Mouse (Mus musculus) E14TG2a.4 (cell line): ENCODE results near the gene Gm37240.

ENCODE experiments used
- CTCF ChIP-seq: conservative IDR thresholded peaks from 2 replicates; pipeline ENCODE4 v1.5.1; 2014; ENCODE audit warnings: low read length
- POU5F1 ChIP-seq: IDR thresholded peaks from 2 replicates; pipeline ENCODE4 v1.6.1; 2014; ENCODE audit warnings: low read length, borderline replicate concordance

DNA sequence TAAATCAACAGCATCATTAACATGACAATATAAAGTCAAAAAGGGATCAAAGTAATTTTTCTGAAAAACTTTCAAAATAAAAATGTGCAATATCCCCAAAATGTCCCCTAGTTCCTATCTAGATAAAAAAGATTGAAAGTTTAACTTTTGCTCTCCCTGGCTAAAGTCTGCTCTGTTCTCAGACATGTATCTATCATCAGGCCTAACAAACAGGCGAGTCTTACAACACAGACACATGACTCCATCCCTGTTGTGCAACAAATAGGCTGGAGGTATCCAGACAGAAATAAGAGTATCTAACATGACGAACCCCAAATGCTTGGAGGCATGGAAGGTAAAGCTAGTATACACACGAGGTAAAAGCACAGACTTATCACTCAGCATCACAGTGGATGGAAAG lies 68.0 kb downstream of the Gm37240 start:
- no peak for TF ChIP-seq CTCF
- TF ChIP-seq POU5F1, result no peak
